Mouse (Mus musculus): ENCODE measurements at regions not wholly inside any gene's neighbourhood (a gene's known extent, or its start where the extent isn't known, plus 50 kb on each side); places are given as distances from the start of the nearest gene placed in this dataset.

DNA sequence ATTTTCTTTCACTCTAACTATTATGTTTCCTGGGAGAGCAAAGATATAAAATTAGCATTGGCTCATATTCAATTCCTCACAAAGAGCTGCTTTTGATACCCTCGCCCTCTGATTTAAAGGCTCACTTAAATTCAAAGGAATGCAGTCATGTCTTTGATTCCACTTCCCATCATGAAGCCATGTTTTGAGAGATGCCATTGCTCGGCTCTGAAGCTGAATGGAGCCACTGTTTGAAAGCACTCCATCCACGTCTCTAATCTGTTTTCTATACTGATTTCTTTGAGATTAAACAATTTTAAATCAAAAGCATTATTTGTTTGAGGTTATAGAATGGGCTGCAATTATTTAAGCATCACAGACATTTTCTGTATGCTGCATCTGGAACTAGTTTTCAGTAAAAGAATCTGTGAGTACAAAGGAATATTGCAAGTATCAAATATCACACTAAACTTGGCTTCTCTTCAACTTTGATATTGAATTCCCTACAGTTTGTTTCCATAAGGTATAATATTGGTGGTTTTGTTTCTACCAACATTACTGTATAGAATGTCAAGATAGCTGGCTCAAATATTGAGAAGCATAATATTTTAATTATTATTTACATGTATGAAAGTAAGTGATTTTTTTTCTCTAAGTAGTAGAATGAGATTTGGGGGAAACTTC lies 126.4 kb downstream of the Rpl10l start:
- Histone ChIP-seq H3K9ac (no peak overlapping the region), H3K27ac (replicated peaks) (no peak overlapping the region), H3K27me3 (replicated peaks) (no peaks in the 10 kb centered on the region), H3K4me2 (no peak overlapping the region), H3K4me3 (no peak overlapping the region), H3K4me1 (no peaks in the 10 kb centered on the region), H3K9me3 (no peaks in the 10 kb centered on the region), H3K36me3 (no peaks in the 10 kb centered on the region)
- no peak for ATAC-seq (ENCODE audit: extremely low read depth, insufficient number of reproducible peaks, low FRiP score, low TSS enrichment)
- WGBS = 55% methylated on average over 3 of the region's 3 CpGs

DNA sequence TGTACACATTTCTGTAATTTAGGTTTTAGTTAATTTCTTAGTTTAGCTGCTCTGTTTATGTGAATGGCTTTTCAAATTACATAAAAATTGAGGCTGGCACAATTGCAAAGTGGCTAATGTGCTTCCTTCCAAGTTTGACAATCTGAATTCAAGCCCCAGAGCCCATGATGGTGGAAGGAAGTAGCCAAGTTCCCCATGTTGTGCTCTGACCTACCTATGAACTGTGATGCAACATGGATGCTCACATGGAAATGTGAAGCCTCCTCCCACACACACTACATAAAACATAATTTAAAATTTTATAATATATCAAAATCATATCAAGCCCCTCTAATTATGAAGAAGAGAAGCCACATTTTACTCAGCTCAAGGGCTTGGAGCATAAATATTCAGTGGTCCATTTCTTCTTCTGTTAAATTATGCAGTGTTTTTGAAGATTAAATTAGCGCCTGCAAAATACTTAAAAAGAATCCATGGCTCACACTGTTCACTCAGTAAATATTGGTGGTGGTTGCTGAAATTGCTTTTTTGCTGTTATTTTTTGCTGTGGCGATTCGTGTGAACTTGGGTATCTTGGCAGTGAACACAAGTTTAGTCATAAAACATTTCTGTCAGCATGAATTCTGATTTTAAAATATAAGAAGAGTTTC lies 127.1 kb downstream of the Rpl10l start:
- Histone ChIP-seq H3K9me3 (no peaks in the 10 kb centered on the region), H3K27ac (replicated peaks) (no peak overlapping the region), H3K4me2 (no peak overlapping the region), H3K4me3 (no peak overlapping the region), H3K36me3 (no peaks in the 10 kb centered on the region), H3K9ac (no peak overlapping the region), H3K27me3 (replicated peaks) (no peaks in the 10 kb centered on the region), H3K4me1 (no peaks in the 10 kb centered on the region)
- no peak for ATAC-seq (ENCODE audit: extremely low read depth, insufficient number of reproducible peaks, low FRiP score, low TSS enrichment)
- 74% methylated on average over 3 of the region's 3 CpGs for WGBS

DNA sequence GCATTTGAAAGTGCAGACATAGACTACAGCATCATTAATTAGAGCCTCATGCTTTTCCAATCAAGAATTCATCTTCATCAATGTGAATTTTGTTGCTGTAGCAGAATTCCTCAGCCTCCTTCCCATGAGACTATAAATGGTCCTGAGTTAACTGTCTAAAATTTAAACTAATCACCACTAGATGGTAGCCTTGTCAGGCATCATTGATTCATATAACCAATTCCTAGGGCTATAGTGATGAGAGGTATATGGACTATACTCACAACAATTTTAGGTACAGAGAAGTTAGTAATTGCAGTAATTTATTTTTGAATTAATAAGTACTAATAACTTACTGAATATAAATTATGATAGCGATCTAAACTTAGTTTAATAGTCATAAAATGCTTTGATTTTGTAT lies 153.3 kb downstream of the Rpl10l start:
- H3K27ac ChIP-seq (replicated peaks) = no peak overlapping the region
- no peak overlapping the region for H3K4me3 ChIP-seq
- H3K9me3 ChIP-seq = no peaks in the 10 kb centered on the region
- no peaks in the 10 kb centered on the region for H3K27me3 ChIP-seq (replicated peaks)
- ATAC-seq (ENCODE audit: extremely low read depth, insufficient number of reproducible peaks, low FRiP score, low TSS enrichment) = no peak
- H3K4me1 ChIP-seq = no peaks in the 10 kb centered on the region
- WGBS = 21% methylated on average over 1 of the region's 1 CpGs
- no peak overlapping the region for H3K9ac ChIP-seq
- no peak overlapping the region for H3K4me2 ChIP-seq
- H3K36me3 ChIP-seq = no peaks in the 10 kb centered on the region

DNA sequence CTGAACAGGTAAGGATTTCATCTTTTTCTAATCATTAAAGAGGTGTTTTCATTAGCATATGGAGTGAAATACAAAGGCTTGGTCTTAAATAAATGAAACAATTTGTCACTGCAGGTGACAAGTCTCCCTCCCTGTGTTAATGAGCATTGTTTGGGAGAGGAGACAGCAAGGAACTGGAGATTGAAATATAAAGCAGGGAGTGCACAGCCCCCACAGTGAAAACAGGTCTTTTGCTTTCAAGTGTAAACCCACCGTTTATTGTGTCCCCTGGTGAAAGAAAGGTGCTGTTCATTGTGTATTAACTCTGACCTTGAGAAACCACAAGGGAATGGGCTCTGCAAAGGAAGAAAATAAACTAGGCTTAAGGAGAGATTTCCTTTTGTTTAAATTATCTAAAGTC lies 164.6 kb downstream of the Rpl10l start:
- Histone ChIP-seq H3K27me3 (replicated peaks) (no peaks in the 10 kb centered on the region), H3K4me2 (no peak overlapping the region), H3K4me1 (no peaks in the 10 kb centered on the region), H3K9ac (no peak overlapping the region), H3K36me3 (no peaks in the 10 kb centered on the region), H3K27ac (replicated peaks) (no peak overlapping the region), H3K9me3 (no peaks in the 10 kb centered on the region), H3K4me3 (no peak overlapping the region)
- 23% methylated on average over 1 of the region's 1 CpGs for WGBS
- no peak for ATAC-seq (ENCODE audit: extremely low read depth, insufficient number of reproducible peaks, low FRiP score, low TSS enrichment)

DNA sequence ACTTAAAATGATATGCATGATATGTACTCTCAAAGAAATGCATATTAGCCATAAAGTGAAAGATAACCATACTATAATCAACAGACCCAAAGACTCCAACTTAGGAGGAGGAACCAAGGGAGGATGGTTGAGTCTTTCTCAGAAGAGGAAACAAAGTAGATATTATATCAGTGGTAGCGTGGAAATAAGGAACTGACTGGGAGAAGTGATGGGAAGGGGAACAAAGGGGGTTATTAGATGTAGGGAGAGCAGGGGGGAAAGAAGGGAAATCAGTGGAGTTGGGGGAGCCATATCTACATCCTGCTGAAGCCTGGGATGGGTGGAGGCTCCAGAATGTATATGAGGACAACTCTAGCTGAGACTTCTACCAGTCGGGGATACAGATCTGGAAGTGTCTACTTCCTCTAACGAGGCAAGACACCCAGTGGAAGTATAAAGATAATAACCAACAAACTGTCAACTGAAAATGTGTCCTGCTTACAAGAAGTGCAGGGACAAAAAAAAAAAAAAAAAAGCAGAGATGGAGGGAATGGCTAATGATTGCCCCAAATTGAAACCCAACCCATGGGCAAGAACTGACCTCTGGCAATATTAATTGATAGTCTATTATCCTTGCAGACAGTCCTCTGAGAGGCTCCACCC lies 193.3 kb downstream of the Rpl10l start:
- no peaks in the 10 kb centered on the region for H3K4me1 ChIP-seq
- no peak for ATAC-seq (ENCODE audit: extremely low read depth, insufficient number of reproducible peaks, low FRiP score, low TSS enrichment)
- WGBS = 50% methylated on average over 3 of the region's 3 CpGs
- no peaks in the 10 kb centered on the region for H3K9me3 ChIP-seq
- H3K36me3 ChIP-seq = no peaks in the 10 kb centered on the region
- H3K4me2 ChIP-seq = no peak overlapping the region
- H3K27me3 ChIP-seq (replicated peaks) = no peaks in the 10 kb centered on the region
- no peak overlapping the region for H3K27ac ChIP-seq (replicated peaks)
- H3K9ac ChIP-seq = no peak overlapping the region
- no peak overlapping the region for H3K4me3 ChIP-seq

DNA sequence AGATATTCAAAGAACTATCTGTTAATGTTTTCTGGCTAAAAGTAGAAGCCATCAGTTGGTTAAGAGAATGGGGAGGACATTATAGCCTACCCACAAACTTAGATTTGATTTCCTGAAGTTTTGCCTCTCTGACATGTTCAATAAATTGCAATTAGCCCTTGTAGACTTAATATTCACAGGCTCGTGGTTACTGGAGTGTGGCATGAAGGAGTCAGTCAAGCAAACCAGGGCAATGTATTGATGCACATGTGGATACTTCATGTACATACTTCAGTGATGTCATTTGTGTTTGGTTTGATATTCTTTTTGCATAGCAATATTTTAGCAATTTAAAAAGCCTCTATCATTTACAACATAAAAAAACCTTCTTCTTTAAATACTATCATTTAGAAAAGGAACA lies 223.9 kb downstream of the Rpl10l start:
- ATAC-seq (ENCODE audit: extremely low read depth, insufficient number of reproducible peaks, low FRiP score, low TSS enrichment) = no peak
- Histone ChIP-seq H3K4me3 (no peak overlapping the region), H3K4me1 (peaks cover 3% of the 10 kb centered on the region; the same call in 1 of the 2 replicates), H3K9ac (no peak overlapping the region), H3K9me3 (no peaks in the 10 kb centered on the region), H3K27me3 (replicated peaks) (no peaks in the 10 kb centered on the region), H3K4me2 (no peak overlapping the region), H3K36me3 (no peaks in the 10 kb centered on the region), H3K27ac (replicated peaks) (0 out of 2 replicates have a peak overlapping the region, but pooled peaks have one; percentile 24)
- 57% methylated on average over 1 of the region's 1 CpGs for WGBS

DNA sequence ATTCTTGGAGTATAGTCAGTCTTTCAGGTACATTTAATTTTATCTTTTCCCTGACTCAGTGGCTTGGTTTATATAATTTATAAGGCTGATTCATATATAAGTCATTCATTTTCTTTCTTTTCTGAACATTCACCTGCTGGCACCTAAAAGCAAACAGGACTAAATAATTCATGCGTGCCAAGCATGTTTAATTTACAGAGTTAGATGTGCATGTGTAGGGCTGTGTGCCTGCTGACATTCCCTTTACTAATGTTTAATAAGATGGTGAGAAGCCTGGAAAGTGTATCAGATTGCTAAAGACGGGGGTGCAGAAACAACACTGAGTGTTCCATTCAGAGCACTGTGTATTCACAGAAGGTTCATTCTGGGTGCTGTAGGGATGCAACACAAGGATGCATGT lies 229.0 kb downstream of the Rpl10l start:
- H3K27me3 ChIP-seq (replicated peaks) = no peaks in the 10 kb centered on the region
- 64% methylated on average over 2 of the region's 2 CpGs for WGBS
- H3K27ac ChIP-seq (replicated peaks) = no peak overlapping the region
- no peaks in the 10 kb centered on the region for H3K36me3 ChIP-seq
- no peak overlapping the region for H3K4me2 ChIP-seq
- no peak overlapping the region for H3K9ac ChIP-seq
- H3K4me1 ChIP-seq = peaks cover 3% of the 10 kb centered on the region; the same call in 1 of the 2 replicates
- no peak for ATAC-seq (ENCODE audit: extremely low read depth, insufficient number of reproducible peaks, low FRiP score, low TSS enrichment)
- H3K4me3 ChIP-seq = no peak overlapping the region
- H3K9me3 ChIP-seq = no peaks in the 10 kb centered on the region

DNA sequence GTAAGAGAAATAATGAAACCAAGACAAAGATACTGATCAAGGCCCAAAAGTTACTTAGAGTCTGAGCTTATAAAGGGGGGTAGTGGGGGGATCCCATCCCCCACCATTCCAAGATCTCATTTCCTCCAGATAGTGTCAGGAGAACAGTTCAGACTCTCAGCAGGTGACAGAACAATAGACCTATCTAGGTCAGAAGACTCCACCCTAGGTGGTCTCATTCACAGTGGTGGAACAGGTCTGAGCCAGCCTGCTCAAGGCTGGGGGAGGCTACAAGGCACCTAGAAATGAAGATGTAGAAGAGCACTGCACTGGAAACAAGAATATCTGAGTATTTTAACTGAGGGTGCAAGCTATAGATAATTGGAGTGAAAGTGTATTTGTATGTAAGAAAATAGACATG lies 235.3 kb downstream of the Rpl10l start:
- no peak for ATAC-seq (ENCODE audit: extremely low read depth, insufficient number of reproducible peaks, low FRiP score, low TSS enrichment)
- Histone ChIP-seq H3K27ac (replicated peaks) (no peak overlapping the region), H3K4me3 (no peak overlapping the region), H3K36me3 (no peaks in the 10 kb centered on the region), H3K4me1 (no peaks in the 10 kb centered on the region), H3K9ac (no peak overlapping the region), H3K27me3 (replicated peaks) (no peaks in the 10 kb centered on the region), H3K9me3 (no peaks in the 10 kb centered on the region), H3K4me2 (no peak overlapping the region)

DNA sequence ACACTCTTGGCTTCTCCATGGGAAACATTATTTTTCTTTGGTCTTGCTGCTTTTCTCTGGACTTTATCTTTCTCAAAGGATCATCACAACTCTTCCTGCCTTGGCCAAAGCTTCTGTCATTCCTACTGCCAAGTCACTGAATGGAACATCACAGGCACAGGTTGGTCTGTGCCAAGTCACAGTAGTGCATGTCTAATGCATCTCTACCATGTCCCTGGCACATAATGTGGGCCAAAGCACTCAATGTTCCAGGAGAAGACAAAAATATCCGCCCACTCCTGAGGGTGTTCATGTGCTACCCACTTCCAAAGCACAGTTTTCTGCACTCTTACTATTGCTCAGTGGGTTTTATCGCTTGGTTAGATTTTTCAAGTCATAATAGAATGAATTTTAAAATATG lies 247.9 kb downstream of the Rpl10l start:
- no peak overlapping the region for H3K4me3 ChIP-seq
- no peaks in the 10 kb centered on the region for H3K36me3 ChIP-seq
- H3K27me3 ChIP-seq (replicated peaks) = no peaks in the 10 kb centered on the region
- H3K4me2 ChIP-seq = no peak overlapping the region
- H3K27ac ChIP-seq (replicated peaks) = no peak overlapping the region
- no peaks in the 10 kb centered on the region for H3K9me3 ChIP-seq
- WGBS = 76% methylated on average over 2 of the region's 2 CpGs
- H3K4me1 ChIP-seq = no peaks in the 10 kb centered on the region
- no peak for ATAC-seq (ENCODE audit: extremely low read depth, insufficient number of reproducible peaks, low FRiP score, low TSS enrichment)
- no peak overlapping the region for H3K9ac ChIP-seq

DNA sequence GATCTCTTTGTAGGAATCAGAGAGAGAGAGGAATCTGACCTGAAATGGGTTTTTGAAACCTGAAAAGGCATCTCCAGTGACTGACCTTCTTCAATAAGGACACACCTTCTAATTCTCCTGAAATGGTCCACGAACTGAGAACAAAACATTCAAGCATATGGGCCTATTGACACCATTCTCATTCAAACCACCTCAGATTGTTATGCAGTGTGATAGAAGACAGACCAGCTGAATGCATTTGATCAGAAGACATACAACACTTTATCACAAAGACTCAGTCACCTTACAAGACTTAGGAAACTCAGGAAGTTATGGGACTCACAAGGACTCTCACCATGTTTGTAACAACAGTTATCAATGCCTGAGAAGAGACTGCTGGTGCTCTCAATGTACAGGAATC lies 256.7 kb downstream of the Rpl10l start:
- Histone ChIP-seq H3K9me3 (no peaks in the 10 kb centered on the region), H3K9ac (no peak overlapping the region), H3K4me2 (no peak overlapping the region), H3K36me3 (no peaks in the 10 kb centered on the region), H3K4me1 (no peaks in the 10 kb centered on the region), H3K27ac (replicated peaks) (no peak overlapping the region), H3K4me3 (no peak overlapping the region), H3K27me3 (replicated peaks) (no peaks in the 10 kb centered on the region)
- no peak for ATAC-seq (ENCODE audit: extremely low read depth, insufficient number of reproducible peaks, low FRiP score, low TSS enrichment)
- 61% methylated on average over 1 of the region's 1 CpGs for WGBS

DNA sequence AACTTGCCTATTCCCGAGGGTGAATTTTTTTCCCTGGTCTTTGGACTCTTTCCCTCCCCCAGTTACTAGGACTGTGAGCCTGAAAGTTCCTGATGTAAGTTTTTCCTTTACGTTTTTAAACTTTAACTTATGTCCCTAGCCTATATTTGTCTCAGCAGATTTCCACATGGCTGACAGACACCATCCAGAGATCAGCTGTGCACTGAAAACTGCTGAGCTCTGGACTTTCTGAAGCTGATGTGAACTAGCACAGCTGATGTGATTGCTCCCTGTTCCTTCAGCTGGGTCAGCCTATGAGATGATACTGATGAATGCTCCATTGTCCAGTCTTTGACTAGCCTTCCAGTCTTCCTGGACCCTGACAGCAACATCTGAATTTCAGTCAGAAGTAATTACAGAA lies 271.5 kb downstream of the Rpl10l start:
- 63% methylated on average over 2 of the region's 2 CpGs for WGBS

More for the DNA sequence above, 271.5 kb downstream of the Rpl10l start:
- no peak overlapping the region for H3K4me3 ChIP-seq
- H3K4me1 ChIP-seq = no peaks in the 10 kb centered on the region
- H3K9ac ChIP-seq = no peak overlapping the region
- no peaks in the 10 kb centered on the region for H3K36me3 ChIP-seq
- H3K27ac ChIP-seq (replicated peaks) = no peak overlapping the region
- H3K27me3 ChIP-seq (replicated peaks) = no peaks in the 10 kb centered on the region
- no peak for ATAC-seq (ENCODE audit: extremely low read depth, insufficient number of reproducible peaks, low FRiP score, low TSS enrichment)
- no peak overlapping the region for H3K4me2 ChIP-seq
- no peaks in the 10 kb centered on the region for H3K9me3 ChIP-seq
